Mouse (Mus musculus) thymus, postnatal 14 days (tissue): ENCODE data around the gene Nagk.
"Not testable (repeated sequence)": the region's sequence is repeated elsewhere in the genome, so short reads cannot be mapped to it uniquely, and the experiment has no call there.

Experiments
- DNase-seq: peaks from one replicate; pipeline ENCODE4 v3.0.0; 2021

Nagk gene

GRCm38 (mm10) chr6:83818996-83819395, 24.2 kb downstream of the Nagk start:
- no peak for DNase-seq

- no peak for DNase-seq
Measured at GRCm38 (mm10) chr6:83820727-83821515, 26.1 kb downstream of the Nagk start.

- DNase-seq: no peak
Measured at GRCm38 (mm10) chr6:83821856-83822255, 27.1 kb downstream of the Nagk start.

- peak; percentile 68 for DNase-seq
Measured at GRCm38 (mm10) chr6:83830941-83831605, 36.3 kb downstream of the Nagk start.

GRCm38 (mm10) chr6:83831606-83832123, 36.9 kb downstream of the Nagk start, which contains the start of gene Paip2b:
Gene Paip2b, minus strand, starts transcription at chr6:83831741.
- DNase-seq: peak; percentile 98

GRCm38 (mm10) chr6:83832393-83832792, 37.6 kb downstream of the Nagk start:
- DNase-seq: not testable (repeated sequence)

GRCm38 (mm10) chr6:83836826-83837225, 42.0 kb downstream of the Nagk start:
- no peak for DNase-seq

- no peak for DNase-seq
Measured at GRCm38 (mm10) chr6:83838046-83838445, 43.3 kb downstream of the Nagk start.

- DNase-seq: no peak
Measured at GRCm38 (mm10) chr6:83840086-83840485, 45.3 kb downstream of the Nagk start.

GRCm38 (mm10) chr6:83844913-83845312, 50.1 kb downstream of the Nagk start:
- DNase-seq: no peak

- no peak for DNase-seq
Measured at GRCm38 (mm10) chr6:83846141-83846540, 51.4 kb downstream of the Nagk start.

- DNase-seq: no peak
Measured at GRCm38 (mm10) chr6:83849446-83849845, 54.7 kb downstream of the Nagk start.
